Comparison of ENCODE assay signal across 31 mouse cellular contexts in genomic region chr12:112368112-112368511, GRCm38 (mm10).
"Had no signal": no experiment of that assay in that cellular context is flagged by ENCODE, and none has a peak within 500 bp of the region (broad histone marks: within the 10 kb centered on the region; RNA-seq: fewer than 3 reads in every experiment).

No protein-coding gene starts in this region.

- H3K27ac ChIP-seq: limb, embryonic 10.5 days; limb, embryonic 12.5 days; limb, embryonic 13.5 days; limb, embryonic 15.5 days; liver, embryonic 12.5 days; liver, embryonic 13.5 days; liver, embryonic 14.5 days; liver, embryonic 15.5 days; lung, embryonic 15.5 days; macrophage; midbrain, embryonic 10.5 days; midbrain, embryonic 12.5 days; midbrain, embryonic 13.5 days; midbrain, embryonic 15.5 days had no signal

- ATAC-seq: liver, embryonic 12.5 days; liver, postnatal 0 days; lung, postnatal 0 days; midbrain, embryonic 13.5 days; midbrain, embryonic 15.5 days; midbrain, embryonic 16.5 days had no signal

- H3K4me2 ChIP-seq: limb, embryonic 12.5 days; limb, embryonic 13.5 days; limb, embryonic 15.5 days; liver, embryonic 11.5 days; liver, embryonic 12.5 days; liver, embryonic 13.5 days; liver, embryonic 15.5 days; lung, embryonic 14.5 days; lung, embryonic 15.5 days; midbrain, embryonic 11.5 days; midbrain, embryonic 12.5 days; midbrain, embryonic 13.5 days; midbrain, embryonic 15.5 days had no signal

- DNase-seq: left cerebral cortex, postnatal 4 days; liver; liver, embryonic 13.5 days; liver, postnatal 0 days; lung, adult 18-20 months; lung, adult 2 months; lung, embryonic 14.5 days; lung, postnatal 10 days; lung, postnatal 14 days; lung, postnatal 36 days; lung, postnatal 4 days; midbrain, embryonic 14.5 days had no signal

- H3K4me3 ChIP-seq: limb, embryonic 10.5 days; limb, embryonic 12.5 days; limb, embryonic 13.5 days; limb, embryonic 15.5 days; liver, embryonic 12.5 days; liver, embryonic 13.5 days; liver, embryonic 15.5 days; lung, embryonic 15.5 days; megakaryocyte, embryonic 14.5 days; midbrain, embryonic 10.5 days; midbrain, embryonic 12.5 days; midbrain, embryonic 13.5 days; midbrain, embryonic 15.5 days; myocyte had no signal

- H3K4me1 ChIP-seq: liver, embryonic 12.5 days; liver, embryonic 13.5 days; liver, embryonic 15.5 days; lung, embryonic 15.5 days; megakaryocyte, embryonic 14.5 days had no signal

- H3K9me3 ChIP-seq: limb, embryonic 10.5 days; limb, embryonic 15.5 days; liver, embryonic 15.5 days; lung, embryonic 15.5 days; megakaryocyte, embryonic 14.5 days; midbrain, embryonic 13.5 days had no signal

- H3K9ac ChIP-seq: limb, embryonic 12.5 days; limb, embryonic 13.5 days; limb, embryonic 15.5 days; liver, embryonic 12.5 days; liver, embryonic 13.5 days; liver, embryonic 14.5 days; liver, embryonic 15.5 days; liver, postnatal 0 days; lung, embryonic 14.5 days; lung, embryonic 15.5 days; midbrain, embryonic 12.5 days; midbrain, embryonic 13.5 days; midbrain, embryonic 15.5 days had no signal

- H3K27me3 ChIP-seq: liver, embryonic 12.5 days; liver, embryonic 13.5 days; liver, embryonic 15.5 days; lung, embryonic 15.5 days; midbrain, embryonic 15.5 days had no signal

- H3K36me3 ChIP-seq: limb, embryonic 10.5 days; limb, embryonic 12.5 days; limb, embryonic 13.5 days; limb, embryonic 15.5 days; liver, embryonic 12.5 days; liver, embryonic 13.5 days; liver, embryonic 15.5 days; lung, embryonic 15.5 days; midbrain, embryonic 10.5 days; midbrain, embryonic 12.5 days; midbrain, embryonic 13.5 days; midbrain, embryonic 15.5 days had no signal
